Mouse (Mus musculus): ENCODE measurements around the gene Pfkfb2.
"Not testable (repeated sequence)": the region's sequence is repeated elsewhere in the genome, so short reads cannot be mapped to it uniquely, and the experiment has no call there.

The Pfkfb2 gene

GRCm38 (mm10) chr1:130681656-130682413 lies 47.2 kb downstream of the Pfkfb2 start:
- no peak for DNase-seq

- no peak for DNase-seq
Observed at GRCm38 (mm10) chr1:130681075-130681474, 48.0 kb downstream of the Pfkfb2 start.

- DNase-seq, result no peak
Observed at GRCm38 (mm10) chr1:130678551-130678950, 50.5 kb downstream of the Pfkfb2 start.

- not testable (repeated sequence) for DNase-seq
Observed at GRCm38 (mm10) chr1:130663576-130663975, 65.5 kb downstream of the Pfkfb2 start.

GRCm38 (mm10) chr1:130661454-130661853 lies 67.6 kb downstream of the Pfkfb2 start, which contains the start of gene C4bp:
C4bp (minus strand) TSS chr1:130661632.
- DNase-seq, result no peak

GRCm38 (mm10) chr1:130659641-130660040 lies 69.4 kb downstream of the Pfkfb2 start:
- DNase-seq, result not testable (repeated sequence)

GRCm38 (mm10) chr1:130644103-130644502 lies 85.0 kb downstream of the Pfkfb2 start:
- no peak for DNase-seq

GRCm38 (mm10) chr1:130640967-130641366 lies 88.1 kb downstream of the Pfkfb2 start:
- DNase-seq, result no peak

Measured in lung, postnatal 10 days (tissue).